Mouse (Mus musculus) ES-Bruce4 (cell line): ENCODE measurements around the gene Hoxa9. TPM values are rescaled to one million over a fixed set of nuclear protein-coding genes. Genes with fewer than 3 reads are reported as not detected.
A peak's percentile ranks its signal among the peaks of the same experiment; 100 is the strongest.

Source experiments
- H3K27ac ChIP-seq: 2 replicates; pipeline ENCODE4 v1.5.1; 2012; ENCODE audit warnings: low read length, inconsistent platforms; ENCODE audit not compliant: insufficient read depth
- H3K27me3 ChIP-seq: 2 replicates; pipeline ENCODE4 v1.6.1; 2012; ENCODE audit warnings: mild to moderate bottlenecking, low read length, inconsistent platforms; ENCODE audit not compliant: control insufficient read depth, poor library complexity, insufficient read depth, severe bottlenecking
- H3K36me3 ChIP-seq: 2 replicates; pipeline ENCODE4 v1.6.1; 2012; ENCODE audit warnings: inconsistent platforms, mild to moderate bottlenecking, low read length, moderate library complexity; ENCODE audit not compliant: control insufficient read depth, poor library complexity, insufficient read depth, severe bottlenecking
- H3K4me1 ChIP-seq: one replicate; pipeline ENCODE4 v1.8.1; 2011; ENCODE audit warnings: low read length; ENCODE audit not compliant: control insufficient read depth, insufficient read depth
- H3K4me3 ChIP-seq: 2 replicates; pipeline ENCODE4 v1.5.1; 2011; ENCODE audit warnings: low read depth, mild to moderate bottlenecking, low read length
- H3K9ac ChIP-seq: 2 replicates; pipeline ENCODE4 v1.6.1; 2012; ENCODE audit warnings: low read depth, mild to moderate bottlenecking, inconsistent platforms; ENCODE audit not compliant: poor library complexity, severe bottlenecking
- H3K9me3 ChIP-seq: replicated peaks from 2 replicates; pipeline ENCODE4 v1.6.1; 2012; ENCODE audit warnings: mild to moderate bottlenecking, low read length, inconsistent platforms; ENCODE audit not compliant: control insufficient read depth, poor library complexity, insufficient read depth, severe bottlenecking
- CTCF ChIP-seq: IDR thresholded peaks from one replicate; pipeline ENCODE4 v1.8.1; 2011; ENCODE audit warnings: low read depth, low read length
- EP300 ChIP-seq: IDR thresholded peaks from 2 replicates; pipeline ENCODE4 v1.6.1; 2011; ENCODE audit warnings: low read depth, low read length; ENCODE audit not compliant: insufficient read depth
- POLR2A ChIP-seq: IDR thresholded peaks from one replicate; pipeline ENCODE4 v1.8.1; 2011; ENCODE audit warnings: low read length; ENCODE audit not compliant: insufficient read depth
- polyA plus RNA-seq: library from polyadenylated mRNA; stranded (reverse); fragments of >200 nt; gene quantifications from 2 replicates; pipeline ENCODE4 v1.2.4, GENCODE M21; 2011; ENCODE audit warnings: low read depth; ENCODE audit not compliant: missing spikeins, insufficient read depth, insufficient read length

Gene Hoxa9
- polyA plus RNA-seq, 1 experiment, result not detected

DNA sequence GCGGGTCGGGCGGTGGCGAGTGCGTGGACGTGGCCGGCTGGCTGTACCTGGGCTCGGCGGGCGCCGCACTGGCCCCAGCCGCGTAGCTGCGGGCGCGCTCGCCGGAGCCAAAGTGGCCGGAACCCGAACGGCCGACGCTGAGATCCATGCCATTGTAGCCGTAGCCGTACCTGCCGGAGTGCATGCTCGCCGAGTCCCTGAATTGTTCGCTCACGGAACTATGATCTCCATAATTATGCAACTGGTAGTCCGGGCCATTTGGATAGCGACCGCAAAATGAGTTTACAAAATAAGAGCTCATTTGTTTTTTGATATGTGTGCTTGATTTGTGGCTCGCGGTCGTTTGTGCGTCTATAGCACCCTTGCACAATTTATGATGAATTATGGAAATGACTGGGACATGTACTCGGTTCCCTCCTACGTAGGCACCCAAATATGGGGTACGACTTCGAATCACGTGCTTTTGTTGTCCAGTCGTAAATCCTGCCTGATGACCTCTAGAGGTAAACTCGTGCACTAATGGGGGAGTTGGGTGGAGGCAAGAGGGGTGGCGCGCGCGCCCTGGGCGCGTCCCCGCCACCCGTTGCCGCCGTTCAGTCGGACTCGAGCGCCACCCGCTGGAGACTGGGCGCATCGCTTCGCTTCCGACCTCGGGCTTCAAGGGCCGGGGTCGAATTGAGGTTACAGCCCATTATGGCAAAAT lies 26.7 kb downstream of the Hoxa9 start, which contains the start of gene Hoxa5:
Gene Hoxa5 (minus strand): TSS at position 538 of the 703 bp plus-strand sequence.
- Histone ChIP-seq H3K9me3 (no peaks in the 10 kb centered on the region), H3K4me3 (peak within 1 kb of the TSS; percentile 72), H3K4me1 (no peaks in the 10 kb centered on the region), H3K9ac (peak within 1 kb of the TSS; percentile 43), H3K27me3 (peaks cover 32% of the 10 kb centered on the region), H3K36me3 (no peaks in the 10 kb centered on the region), H3K27ac (no peak within 1 kb of the TSS)
- TF ChIP-seq CTCF (peak; percentile 82), EP300 (no peak; the same call in 1 of the 2 replicates)

DNA sequence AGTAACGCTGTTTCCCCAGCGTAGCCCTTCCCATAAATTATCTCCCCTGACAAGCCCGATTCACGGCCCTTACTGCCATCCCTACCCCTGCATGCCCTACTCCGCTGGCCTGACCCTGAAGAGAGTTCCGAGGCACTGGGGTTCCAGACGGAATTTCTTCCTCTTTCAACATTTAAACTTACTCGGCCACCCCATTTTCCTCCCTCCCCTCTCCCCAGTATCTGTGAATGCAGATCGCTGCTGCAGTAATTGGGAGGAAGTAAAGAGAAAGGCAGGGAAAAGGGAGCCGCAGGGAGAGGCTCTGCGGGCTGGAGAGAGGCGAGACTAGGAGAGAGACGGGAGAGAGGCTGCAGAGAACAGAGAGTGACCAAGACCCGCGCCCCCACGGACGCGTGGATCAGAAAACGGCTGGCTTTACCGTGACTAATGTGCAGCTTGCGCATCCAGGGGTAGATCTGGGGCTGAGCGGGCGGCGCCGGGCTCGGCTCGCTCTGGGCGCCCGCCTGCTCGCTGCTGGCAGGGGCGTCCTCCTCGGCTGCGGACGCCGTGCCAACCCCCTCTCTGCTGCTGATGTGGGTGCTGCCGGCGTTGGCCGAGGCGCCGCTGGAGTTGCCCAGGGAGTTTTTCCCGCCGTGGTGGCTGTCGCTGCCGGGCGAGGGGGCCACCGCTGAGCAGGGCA lies 27.4 kb downstream of the Hoxa9 start:
- H3K9ac ChIP-seq, result peak overlapping the region; percentile 43
- H3K27me3 ChIP-seq, result peaks cover 35% of the 10 kb centered on the region
- no peak overlapping the region for H3K27ac ChIP-seq

DNA sequence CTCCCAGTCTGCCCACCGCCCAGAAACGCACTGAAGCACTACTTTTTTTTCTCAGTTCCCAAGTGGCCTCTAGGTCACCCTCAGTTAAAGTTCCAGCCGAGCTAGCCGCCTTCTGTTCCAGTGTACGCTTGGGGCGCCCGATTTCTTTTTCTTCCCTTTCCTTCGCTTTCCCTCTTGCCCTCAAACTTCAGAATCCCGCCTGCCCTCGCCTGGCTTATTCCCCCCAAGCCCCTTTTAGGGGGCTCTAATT lies 27.8 kb downstream of the Hoxa9 start:
- peaks cover 32% of the 10 kb centered on the region for H3K27me3 ChIP-seq

More for the DNA sequence above, 27.4 kb downstream of the Hoxa9 start:
- H3K36me3 ChIP-seq, result no peaks in the 10 kb centered on the region
- peak overlapping the region; percentile 72 for H3K4me3 ChIP-seq
- H3K4me1 ChIP-seq, result no peaks in the 10 kb centered on the region
- TF ChIP-seq POLR2A (no peak), CTCF (no peak), EP300 (no peak)
- no peaks in the 10 kb centered on the region for H3K9me3 ChIP-seq

DNA sequence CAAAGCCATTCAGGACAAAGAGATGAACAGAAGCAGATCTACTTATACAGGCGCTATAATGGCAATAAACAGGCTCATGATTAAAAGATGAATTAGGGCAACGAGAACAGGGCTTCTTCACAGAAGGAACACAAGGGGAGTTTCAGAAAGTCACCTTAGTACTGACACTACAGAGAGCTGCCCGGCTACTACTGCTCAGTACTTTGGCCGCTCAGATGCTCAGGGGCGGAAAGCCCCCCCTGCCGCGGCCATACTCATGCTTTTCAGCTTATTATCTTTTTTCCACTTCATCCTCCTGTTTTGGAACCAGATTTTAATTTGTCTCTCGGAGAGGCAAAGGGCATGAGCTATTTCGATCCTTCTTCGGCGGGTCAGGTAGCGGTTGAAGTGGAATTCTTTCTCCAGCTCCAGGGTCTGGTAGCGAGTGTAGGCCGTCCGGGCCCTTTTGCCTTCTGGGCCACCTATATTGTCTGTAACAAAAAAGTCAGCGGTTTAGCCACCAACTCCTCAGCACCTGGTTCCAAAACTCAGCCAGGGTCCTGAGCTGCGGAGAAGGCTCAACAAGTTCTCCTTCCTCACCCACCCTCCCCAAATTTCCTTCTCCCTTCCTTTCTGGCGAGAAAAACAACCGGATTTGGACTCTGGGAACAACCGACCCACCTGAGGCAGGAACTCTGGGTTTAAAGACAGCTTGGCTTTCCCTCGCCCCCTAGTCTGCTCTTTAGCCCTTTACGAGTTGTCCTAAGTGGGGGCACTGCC lies 28.3 kb downstream of the Hoxa9 start:
- H3K27ac ChIP-seq, result no peak overlapping the region
- H3K9ac ChIP-seq, result peak overlapping the region; percentile 43; the same call in 1 of the 2 replicates
- no peaks in the 10 kb centered on the region for H3K4me1 ChIP-seq
- no peaks in the 10 kb centered on the region for H3K36me3 ChIP-seq
- peaks cover 35% of the 10 kb centered on the region for H3K27me3 ChIP-seq
- no peak for TF ChIP-seq EP300
- no peak for TF ChIP-seq CTCF
- TF ChIP-seq POLR2A, result no peak
- peak overlapping the region; percentile 72 for H3K4me3 ChIP-seq
- no peaks in the 10 kb centered on the region for H3K9me3 ChIP-seq

More for the DNA sequence above, 27.8 kb downstream of the Hoxa9 start:
- no peaks in the 10 kb centered on the region for H3K36me3 ChIP-seq
- no peak overlapping the region for H3K27ac ChIP-seq
- no peaks in the 10 kb centered on the region for H3K9me3 ChIP-seq
- TF ChIP-seq CTCF, result no peak
- TF ChIP-seq POLR2A, result no peak
- no peak for TF ChIP-seq EP300
- no peaks in the 10 kb centered on the region for H3K4me1 ChIP-seq
- peak overlapping the region; percentile 43 for H3K9ac ChIP-seq
- H3K4me3 ChIP-seq, result peak overlapping the region; percentile 72

DNA sequence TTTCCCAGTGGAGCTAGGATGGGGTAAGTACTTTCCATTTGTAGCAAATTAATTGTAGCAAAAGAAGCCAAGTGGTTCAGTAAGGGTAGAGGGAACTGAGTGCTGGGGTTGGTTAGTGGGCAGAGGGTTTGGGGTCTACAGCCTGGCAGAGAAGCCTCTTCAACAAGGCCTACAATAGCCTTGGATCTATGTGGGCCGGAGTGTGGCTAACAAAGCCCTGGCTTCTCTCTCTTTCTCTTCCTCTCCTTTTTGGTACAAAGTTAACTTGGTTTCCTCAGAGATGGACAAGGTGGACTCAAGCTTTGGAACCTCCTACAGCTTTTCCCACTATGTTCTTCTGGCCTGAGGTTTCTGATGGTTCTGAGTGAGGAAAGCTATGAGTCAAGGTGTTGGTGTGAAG lies 29.6 kb downstream of the Hoxa9 start:
- TF ChIP-seq CTCF (no peak), POLR2A (no peak), EP300 (no peak)
- no peaks in the 10 kb centered on the region for H3K36me3 ChIP-seq
- H3K9me3 ChIP-seq, result no peaks in the 10 kb centered on the region
- H3K4me1 ChIP-seq, result no peaks in the 10 kb centered on the region
- no peak overlapping the region for H3K27ac ChIP-seq
- no peak overlapping the region for H3K4me3 ChIP-seq
- H3K27me3 ChIP-seq, result peaks cover 31% of the 10 kb centered on the region
- no peak overlapping the region for H3K9ac ChIP-seq

DNA sequence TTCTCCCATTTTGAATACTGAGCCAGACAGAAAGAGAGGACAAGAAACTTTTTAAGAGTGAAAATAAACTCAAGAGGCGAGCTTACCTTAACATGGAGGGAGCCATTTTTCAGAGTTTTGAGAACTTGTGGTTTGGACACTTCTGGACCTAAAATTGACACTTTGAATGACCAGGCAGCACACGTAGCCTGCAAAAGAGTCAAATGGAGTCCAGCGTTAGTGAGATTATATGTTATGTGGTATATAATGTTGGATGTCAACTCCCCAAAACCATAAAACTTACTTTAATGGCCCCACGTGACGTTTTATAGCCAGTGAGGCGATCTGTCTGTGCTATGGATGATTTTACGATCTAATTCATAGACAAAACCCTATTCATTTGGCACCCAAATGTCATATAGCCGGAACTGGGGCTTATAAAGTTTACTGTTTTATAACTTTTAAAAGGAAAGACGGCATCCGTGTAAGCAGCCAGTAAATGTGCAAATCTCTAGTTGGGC lies 30.1 kb downstream of the Hoxa9 start:
- H3K27me3 ChIP-seq, result peaks cover 28% of the 10 kb centered on the region
- no peak overlapping the region for H3K27ac ChIP-seq

More for the DNA sequence above, 30.1 kb downstream of the Hoxa9 start:
- no peak for TF ChIP-seq POLR2A
- no peak for TF ChIP-seq CTCF
- TF ChIP-seq EP300, result no peak
- no peaks in the 10 kb centered on the region for H3K4me1 ChIP-seq
- H3K9me3 ChIP-seq, result no peaks in the 10 kb centered on the region
- no peak overlapping the region for H3K4me3 ChIP-seq
- H3K9ac ChIP-seq, result no peak overlapping the region
- no peaks in the 10 kb centered on the region for H3K36me3 ChIP-seq
